Mouse (Mus musculus) C2C12 (cell line): ENCODE measurements at regions not wholly inside any gene's neighbourhood (a gene's known extent, or its start where the extent isn't known, plus 50 kb on each side); places are given as distances from the start of the nearest gene placed in this dataset.

Experiments
- H3K27me3 ChIP-seq: one replicate; pipeline ENCODE4 v1.6.1; 2011; ENCODE audit not compliant: control insufficient read depth, insufficient read depth, insufficient read length
- H3K36me3 ChIP-seq: one replicate; pipeline ENCODE4 v1.6.1; 2011; ENCODE audit not compliant: control insufficient read depth, insufficient read depth
- H3K4me3 ChIP-seq: one replicate; pipeline ENCODE4 v1.5.1; 2011; ENCODE audit warnings: mild to moderate bottlenecking, control low read depth; ENCODE audit not compliant: poor library complexity, insufficient read depth, severe bottlenecking
- H3K79me2 ChIP-seq: one replicate; pipeline ENCODE4 v1.6.1; 2011; ENCODE audit not compliant: control insufficient read depth, insufficient read depth
- H3K79me3 ChIP-seq: one replicate; pipeline ENCODE4 v1.6.1; 2011; ENCODE audit warnings: low read depth, control low read depth
- H3ac ChIP-seq: one replicate; pipeline ENCODE3; 2011; ENCODE audit warnings: low read depth; ENCODE audit not compliant: control insufficient read depth, insufficient read length
- CEBPB ChIP-seq: IDR thresholded peaks from one replicate; pipeline ENCODE4 v1.6.1; 2011; ENCODE audit warnings: low read depth, mild to moderate bottlenecking, control low read depth, moderate library complexity
- CTCF ChIP-seq: IDR thresholded peaks from one replicate; pipeline ENCODE4 v1.5.1; 2011; ENCODE audit not compliant: control insufficient read depth, insufficient read depth, insufficient read length
- FOSL1 ChIP-seq: IDR thresholded peaks from one replicate; pipeline ENCODE4 v1.8.0; 2011; ENCODE audit warnings: mild to moderate bottlenecking, low read length; ENCODE audit not compliant: poor library complexity, insufficient read depth, severe bottlenecking
- MAX ChIP-seq: IDR thresholded peaks from one replicate; pipeline ENCODE4 v1.6.1; 2011; ENCODE audit warnings: mild to moderate bottlenecking, control low read depth
- MYOD1 ChIP-seq: IDR thresholded peaks from one replicate; pipeline ENCODE4 v1.6.1; 2011; ENCODE audit warnings: low read depth; ENCODE audit not compliant: control insufficient read depth, insufficient read length
- MYOG ChIP-seq: IDR thresholded peaks from one replicate; pipeline ENCODE4 v1.6.1; 2011; ENCODE audit not compliant: control insufficient read depth, insufficient read length; ENCODE audit errors: extremely low read depth
- USF1 ChIP-seq: IDR thresholded peaks from one replicate; pipeline ENCODE4 v1.6.1; 2011; ENCODE audit warnings: low read depth, mild to moderate bottlenecking, control low read depth, moderate library complexity

- no peak overlapping the region for H3ac ChIP-seq
- no peak overlapping the region for H3K4me3 ChIP-seq
- peak; percentile 16 for TF ChIP-seq FOSL1
- no peak for TF ChIP-seq CEBPB
- TF ChIP-seq MYOD1 = no peak
- no peak for TF ChIP-seq MAX
- no peak for TF ChIP-seq CTCF
- no peak for TF ChIP-seq MYOG
- TF ChIP-seq USF1 = no peak
- H3K36me3 ChIP-seq = no peaks in the 10 kb centered on the region
- H3K27me3 ChIP-seq = no peaks in the 10 kb centered on the region
- no peaks in the 10 kb centered on the region for H3K79me2 ChIP-seq
- H3K79me3 ChIP-seq = no peaks in the 10 kb centered on the region
Measured at GRCm38 (mm10) chr14:36583338-36584064, 385.1 kb downstream of the Ccser2 start.

- Histone ChIP-seq H3K79me3 (no peaks in the 10 kb centered on the region), H3ac (no peak overlapping the region), H3K36me3 (no peaks in the 10 kb centered on the region), H3K4me3 (no peak overlapping the region), H3K27me3 (no peaks in the 10 kb centered on the region), H3K79me2 (no peaks in the 10 kb centered on the region)
- no peak for TF ChIP-seq CEBPB
- no peak for TF ChIP-seq FOSL1
Measured at GRCm38 (mm10) chr14:36563229-36563865, 405.2 kb downstream of the Ccser2 start.

DNA sequence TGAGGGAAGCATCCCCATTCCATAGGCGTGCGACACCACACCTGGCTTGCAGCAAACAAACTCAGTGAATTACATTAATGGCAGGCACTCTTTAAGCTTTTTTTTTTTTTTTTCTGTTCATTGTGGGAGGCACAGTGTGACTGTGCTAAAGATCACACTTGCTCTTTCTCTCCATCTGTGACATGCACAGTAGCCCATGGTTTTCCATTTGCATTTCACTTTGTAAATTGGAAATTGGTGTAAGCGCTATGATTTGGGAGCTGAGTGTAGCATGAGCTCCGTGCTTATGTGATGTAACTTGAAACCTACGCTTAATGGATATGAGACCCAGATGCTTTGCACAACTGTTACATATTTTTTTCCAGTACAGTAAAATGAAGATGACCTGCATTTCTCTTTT is 431.2 kb downstream of the Ccser2 start:
- no peak overlapping the region for H3K4me3 ChIP-seq
- no peaks in the 10 kb centered on the region for H3K79me2 ChIP-seq
- TF ChIP-seq MAX = no peak
- TF ChIP-seq CEBPB = no peak
- no peak for TF ChIP-seq FOSL1
- no peak for TF ChIP-seq MYOG
- no peak for TF ChIP-seq MYOD1
- no peak for TF ChIP-seq USF1
- TF ChIP-seq CTCF = no peak
- H3K27me3 ChIP-seq = no peaks in the 10 kb centered on the region
- H3K36me3 ChIP-seq = no peaks in the 10 kb centered on the region
- no peaks in the 10 kb centered on the region for H3K79me3 ChIP-seq
- H3ac ChIP-seq = no peak overlapping the region

DNA sequence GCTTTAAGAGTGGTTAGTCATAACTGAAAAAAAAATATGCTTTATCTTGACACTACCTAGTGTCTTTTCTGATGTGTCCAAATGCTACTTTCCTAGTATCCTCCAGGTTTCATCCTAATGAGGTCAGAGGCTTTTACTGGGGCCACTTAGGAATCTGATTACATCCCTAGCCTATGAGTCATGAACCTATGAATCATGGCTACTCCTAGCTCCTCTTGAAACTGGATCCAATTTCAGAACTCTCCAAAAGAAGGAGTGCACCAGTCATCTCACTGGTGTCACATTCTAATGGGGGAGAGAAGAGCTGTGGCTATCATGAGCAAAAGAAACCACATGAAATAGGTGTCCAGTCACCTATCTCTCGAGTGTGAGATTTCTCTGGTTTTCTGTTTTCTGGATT is 432.6 kb downstream of the 4930474N05Rik start:
- Histone ChIP-seq H3K36me3 (no peaks in the 10 kb centered on the region), H3K4me3 (no peak overlapping the region), H3K27me3 (no peaks in the 10 kb centered on the region), H3ac (no peak overlapping the region), H3K79me2 (no peaks in the 10 kb centered on the region), H3K79me3 (no peaks in the 10 kb centered on the region)
- TF ChIP-seq FOSL1 (peak; percentile 86), CEBPB (no peak)

DNA sequence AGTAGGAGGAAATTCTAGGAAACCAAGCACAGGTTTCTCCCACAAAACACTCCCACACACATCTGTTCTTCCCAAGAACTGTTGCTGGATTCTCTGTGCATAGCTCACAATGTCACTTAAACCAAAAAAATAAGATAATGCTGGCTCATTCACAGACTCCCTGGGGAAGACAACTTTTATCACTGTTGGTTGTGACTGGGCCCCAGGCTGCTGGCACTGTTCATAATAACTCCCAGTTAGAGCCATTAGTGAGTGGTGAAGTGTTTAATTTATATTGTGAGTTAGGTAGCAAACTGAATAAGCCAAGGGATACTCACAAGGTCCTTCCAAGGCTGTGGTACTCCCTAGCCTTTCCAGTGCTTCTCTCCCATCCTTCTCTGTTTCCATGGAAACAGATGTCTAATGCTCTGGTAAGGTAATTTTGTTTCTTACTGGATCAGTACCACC is 430.9 kb downstream of the 4930474N05Rik start:
- no peaks in the 10 kb centered on the region for H3K79me3 ChIP-seq
- no peaks in the 10 kb centered on the region for H3K36me3 ChIP-seq
- H3K27me3 ChIP-seq = no peaks in the 10 kb centered on the region
- TF ChIP-seq CEBPB (no peak), MYOG (no peak), MYOD1 (no peak), MAX (no peak), CTCF (no peak), FOSL1 (no peak), USF1 (no peak)
- H3K4me3 ChIP-seq = no peak overlapping the region
- no peaks in the 10 kb centered on the region for H3K79me2 ChIP-seq
- H3ac ChIP-seq = no peak overlapping the region

- Histone ChIP-seq H3K36me3 (no peaks in the 10 kb centered on the region), H3K79me3 (no peaks in the 10 kb centered on the region), H3ac (no peak overlapping the region), H3K79me2 (no peaks in the 10 kb centered on the region), H3K27me3 (no peaks in the 10 kb centered on the region), H3K4me3 (no peak overlapping the region)
- TF ChIP-seq MAX (no peak), MYOD1 (no peak), CTCF (no peak), MYOG (no peak), CEBPB (no peak)
Measured at GRCm38 (mm10) chr14:36502076-36502994, 407.6 kb downstream of the 4930474N05Rik start.
